Mouse (Mus musculus): ENCODE results near the gene Nme4. TPM values are rescaled to one million over a fixed set of nuclear protein-coding genes. Genes with fewer than 3 reads are reported as not detected.
A peak's percentile ranks its signal among the peaks of the same experiment; 100 is the strongest.
"Not testable (repeated sequence)": the region's sequence is repeated elsewhere in the genome, so short reads cannot be mapped to it uniquely, and the experiment has no call there.

Gene Nme4
- total RNA-seq, 2 experiments from 2014 or later, result 2.4 to 4.2 TPM

GRCm38 (mm10) chr17:26114461-26114860, 19.1 kb upstream of the Nme4 start:
- DNase-seq (ENCODE audit: low spot score in 2 of 2), result not testable (repeated sequence)

GRCm38 (mm10) chr17:26114061-26114460, 18.7 kb upstream of the Nme4 start:
- DNase-seq (ENCODE audit: low spot score in 2 of 2), result no peak

GRCm38 (mm10) chr17:26113181-26113948, 18.0 kb upstream of the Nme4 start, which contains the start of gene Tmem8:
TSS of gene Tmem8 (plus strand) at chr17:26113299.
- DNase-seq (ENCODE audit: low spot score in 2 of 2), result peak; percentile 41 to 51

- no peak for DNase-seq (ENCODE audit: low spot score in 2 of 2)
These were observed 17.3 kb upstream of the Nme4 start for GRCm38 (mm10) chr17:26112751-26113150.

- DNase-seq (ENCODE audit: low spot score in 2 of 2), result no peak
These were observed 16.3 kb upstream of the Nme4 start for GRCm38 (mm10) chr17:26111722-26112121.

GRCm38 (mm10) chr17:26111024-26111423, 15.6 kb upstream of the Nme4 start:
- no peak for DNase-seq (ENCODE audit: low spot score in 2 of 2)

- DNase-seq (ENCODE audit: low spot score in 2 of 2), result no peak
These were observed 14.8 kb upstream of the Nme4 start for GRCm38 (mm10) chr17:26110156-26110555.

GRCm38 (mm10) chr17:26105619-26106018, 10.2 kb upstream of the Nme4 start:
- no peak for DNase-seq (ENCODE audit: low spot score in 2 of 2)

- no peak for DNase-seq (ENCODE audit: low spot score in 2 of 2)
These were observed 6.1 kb upstream of the Nme4 start for GRCm38 (mm10) chr17:26101478-26101877.

GRCm38 (mm10) chr17:26100166-26100565, 4.8 kb upstream of the Nme4 start:
- no peak for DNase-seq (ENCODE audit: low spot score in 2 of 2)

GRCm38 (mm10) chr17:26099316-26099715, 3.9 kb upstream of the Nme4 start:
- DNase-seq (ENCODE audit: low spot score in 2 of 2), result not testable (repeated sequence)

- no peak for DNase-seq (ENCODE audit: low spot score in 2 of 2)
These were observed 3.1 kb upstream of the Nme4 start for GRCm38 (mm10) chr17:26098461-26098860.

- DNase-seq (ENCODE audit: low spot score in 2 of 2), result no peak
These were observed 781 bp downstream of the Nme4 start for GRCm38 (mm10) chr17:26094531-26095110.

GRCm38 (mm10) chr17:26089905-26090632, 5.3 kb downstream of the Nme4 start, which contains the start of gene Decr2:
TSS of gene Decr2 (minus strand) at chr17:26090337.
- peak; percentile 86 to 91 for DNase-seq (ENCODE audit: low spot score in 2 of 2)

- no peak for DNase-seq (ENCODE audit: low spot score in 2 of 2)
These were observed 8.3 kb downstream of the Nme4 start for GRCm38 (mm10) chr17:26087059-26087564.

- no peak for DNase-seq (ENCODE audit: low spot score in 2 of 2)
These were observed 14.5 kb downstream of the Nme4 start for GRCm38 (mm10) chr17:26080867-26081266.

- DNase-seq (ENCODE audit: low spot score in 2 of 2), result no peak
These were observed 16.6 kb downstream of the Nme4 start for GRCm38 (mm10) chr17:26078851-26079250.

- DNase-seq (ENCODE audit: low spot score in 2 of 2), result no peak
These were observed 20.2 kb downstream of the Nme4 start for GRCm38 (mm10) chr17:26075246-26075645.

- DNase-seq (ENCODE audit: low spot score in 2 of 2), result no peak
These were observed 25.3 kb downstream of the Nme4 start for GRCm38 (mm10) chr17:26070136-26070535.

GRCm38 (mm10) chr17:26068831-26069739, 26.3 kb downstream of the Nme4 start, which contains the start of gene Rab11fip3:
TSS of gene Rab11fip3 (minus strand) at chr17:26069555.
- peak; percentile 80 to 82 for DNase-seq (ENCODE audit: low spot score in 2 of 2)

Data from layer of hippocampus, postnatal 14 days (tissue).